Mouse (Mus musculus) brain, adult 10 weeks (tissue): ENCODE results near the gene Zfp300. TPM values are rescaled to one million over a fixed set of nuclear protein-coding genes. Genes with fewer than 3 reads are reported as not detected.

ENCODE experiments used
- polyA plus RNA-seq: library from polyadenylated mRNA; stranded (reverse); fragments of 350-450 nt; fragmentation: Illumina TruSeq; extraction: RNeasy Lipid Tissue Mini Kit (QIAGEN cat#74804); gene quantifications from one replicate; pipeline ENCODE4 v1.2.3, GENCODE M21; 2015; ENCODE audit warnings: low read depth, low replicate concordance

Zfp300 gene
- polyA plus RNA-seq = 2.8 TPM

DNA sequence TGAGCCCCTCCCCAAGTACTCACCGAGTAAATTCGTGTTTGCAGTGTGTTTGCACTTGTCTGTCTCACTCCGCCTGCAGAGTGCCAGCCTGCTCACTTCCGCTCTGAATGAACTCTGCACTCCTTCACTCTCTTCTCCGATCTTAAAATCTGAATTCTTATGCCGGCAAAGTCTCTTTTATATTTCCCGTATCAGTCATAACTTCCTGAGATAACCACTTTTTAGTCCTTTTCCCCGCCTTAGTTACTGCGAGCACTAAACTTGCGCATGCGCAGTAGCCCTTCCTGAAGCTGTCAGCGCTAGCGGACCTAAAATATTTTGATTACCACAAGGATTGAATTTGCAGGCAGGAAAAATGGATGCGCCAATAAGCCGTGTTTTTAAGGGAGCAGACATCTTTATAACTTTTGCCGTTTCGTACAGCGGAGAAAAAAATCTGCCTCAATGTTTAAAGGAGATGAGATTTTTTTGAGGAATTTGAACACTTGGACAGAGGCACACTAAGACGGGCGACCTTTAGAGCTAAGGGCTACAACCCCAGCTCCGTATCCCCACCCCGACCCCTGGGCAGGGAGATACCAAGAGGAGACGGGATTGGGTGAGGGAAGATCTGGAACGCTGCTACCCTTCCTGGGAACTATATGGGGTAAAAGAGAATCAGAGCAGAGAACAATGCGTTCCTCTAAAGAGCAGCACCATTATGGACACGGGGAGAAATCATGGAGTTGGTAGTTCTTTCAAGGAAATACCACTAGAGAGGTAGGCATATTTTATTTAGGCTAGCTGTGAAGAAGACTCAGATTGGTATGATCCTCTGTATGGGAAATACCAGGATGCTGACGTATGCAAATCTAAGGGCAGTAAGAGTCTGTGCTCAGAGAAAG lies at the start of gene Zfp300:
Gene Zfp300 (minus strand): TSS at position 545 of the 884 bp plus-strand sequence.

DNA sequence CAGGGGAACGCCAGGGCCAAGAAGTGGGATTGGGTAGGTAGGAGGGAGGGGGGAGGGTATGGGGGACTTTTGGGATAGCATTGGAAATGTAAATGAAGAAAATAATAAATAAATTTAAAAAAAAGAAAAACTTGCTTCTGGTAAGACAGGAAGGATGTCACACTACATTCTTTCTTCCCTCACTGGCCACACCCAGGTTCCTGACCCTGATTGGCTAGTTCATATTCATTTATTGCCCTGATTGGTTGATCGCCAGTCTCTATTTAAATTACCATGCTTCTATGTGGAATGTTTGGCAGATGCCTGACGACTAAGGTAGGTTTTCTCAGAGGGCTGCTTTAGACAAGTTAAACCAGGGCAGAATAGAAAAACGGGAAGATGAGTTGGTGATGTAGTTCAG lies 26.2 kb upstream of the Zfp300 start, which contains the start of gene Ssxa1:
Gene Ssxa1 (plus strand): TSS at position 301 of the 400 bp plus-strand sequence.

DNA sequence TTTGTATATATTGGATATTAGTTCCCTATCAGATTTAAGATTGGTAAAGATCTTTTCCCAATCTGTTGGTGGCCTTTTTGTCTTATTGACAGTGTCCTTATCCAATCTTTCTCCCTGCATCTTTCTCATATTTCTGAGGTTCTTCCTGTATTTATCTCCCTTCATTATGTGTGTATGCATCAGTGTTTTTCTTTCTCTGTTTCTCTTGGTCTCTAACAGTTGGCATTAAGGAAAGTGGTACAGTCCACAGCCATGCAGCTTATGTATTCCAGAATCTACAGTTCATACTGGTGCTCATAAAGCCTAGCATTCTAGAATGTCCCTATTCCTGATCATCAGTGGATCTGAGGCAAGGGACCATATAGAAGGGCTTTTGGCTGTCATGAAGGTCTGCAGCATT lies 21.2 kb downstream of the Zfp300 start, which contains the start of gene Spaca5:
Gene Spaca5 (plus strand): TSS at position 301 of the 400 bp plus-strand sequence.

DNA sequence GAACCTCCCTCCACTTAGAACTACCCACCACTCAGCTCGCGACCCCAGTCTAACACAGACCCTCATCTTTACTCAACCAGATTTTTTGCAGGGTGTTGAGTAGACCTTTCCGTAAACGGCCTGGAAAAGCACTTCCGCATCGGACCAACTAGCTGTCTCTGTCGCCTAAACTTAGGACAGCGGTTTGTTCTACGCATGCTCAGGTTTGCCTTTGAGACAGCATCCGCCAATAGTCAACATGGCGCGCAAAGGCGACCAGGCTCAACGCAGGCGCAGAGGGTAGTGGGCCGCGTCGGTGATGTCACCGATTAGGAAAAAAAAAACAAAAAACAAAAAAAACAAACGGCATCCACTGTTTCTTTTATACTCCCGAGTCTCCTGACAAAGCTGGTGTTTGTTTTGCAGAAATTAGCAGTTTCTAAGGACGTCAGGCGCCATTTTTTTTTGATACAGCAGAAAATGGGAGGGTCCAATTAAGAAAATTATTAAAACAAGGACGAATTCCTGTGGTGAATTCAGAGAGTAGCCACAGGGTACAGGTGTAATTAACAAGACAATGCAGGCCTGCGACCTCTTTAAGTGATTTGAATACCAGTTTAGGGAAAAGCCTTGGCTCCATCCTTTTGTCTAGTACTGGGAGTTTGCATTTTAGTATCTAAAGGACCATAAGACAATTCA lies 27.3 kb downstream of the Zfp300 start, which contains the start of gene Zfp182:
Gene Zfp182 (minus strand): TSS at position 451 of the 678 bp plus-strand sequence.

Other genes starting within 250 kb of the Zfp300 start
- 1.1 TPM for gene Timp1, start 219.4 kb downstream of the Zfp300 start, polyA plus RNA-seq
- 332 TPM for gene Syn1, start 168.5 kb downstream of the Zfp300 start, polyA plus RNA-seq
- 11.3 TPM for gene Cfp, start 158.0 kb downstream of the Zfp300 start, polyA plus RNA-seq
- 45.5 TPM for gene Elk1, start 138.9 kb downstream of the Zfp300 start, polyA plus RNA-seq
- gene Uxt, start 127.5 kb downstream of the Zfp300 start, polyA plus RNA-seq = 25.5 TPM
- gene Zfp182, start 27.2 kb downstream of the Zfp300 start, polyA plus RNA-seq = 10.8 TPM
- gene Spaca5, start 21.1 kb downstream of the Zfp300 start, polyA plus RNA-seq = not detected
- gene Ssxa1, start 26.3 kb upstream of the Zfp300 start, polyA plus RNA-seq = not detected
- gene Gm21876, start 86.1 kb upstream of the Zfp300 start, polyA plus RNA-seq = not detected